Mouse (Mus musculus) kidney, embryonic 14.5 days (tissue): ENCODE results near the gene Mtrr. TPM values are rescaled to one million over a fixed set of nuclear protein-coding genes. Genes with fewer than 3 reads are reported as not detected.

Experiments used
- ATAC-seq: fragments of 200-750 bp; cut with Nextera tagmentation; 2 replicates; pipeline ENCODE4 v1.8.0; 2017; ENCODE audit warnings: moderate number of reproducible peaks, mild to moderate bottlenecking, moderate TSS enrichment, moderate library complexity; ENCODE audit not compliant: low FRiP score, low TSS enrichment
- H3K27ac ChIP-seq: fragments of 300-500 bp; sonication (generic); 2 replicates; pipeline ENCODE4 v1.5.1; 2014; ENCODE audit warnings: low read depth, mild to moderate bottlenecking, low read length, moderate library complexity, mixed read lengths
- H3K27me3 ChIP-seq: fragments of 300-500 bp; sonication (generic); 2 replicates; pipeline ENCODE4 v1.6.1; 2014; ENCODE audit warnings: mild to moderate bottlenecking, low read length; ENCODE audit not compliant: control insufficient read depth, insufficient read depth
- H3K36me3 ChIP-seq: fragments of 300-500 bp; sonication (generic); 2 replicates; pipeline ENCODE4 v1.6.1; 2014; ENCODE audit warnings: low read length, mixed read lengths; ENCODE audit not compliant: control insufficient read depth, insufficient read depth
- H3K4me1 ChIP-seq: fragments of 300-500 bp; sonication (generic); 2 replicates; pipeline ENCODE4 v1.6.1; 2014; ENCODE audit warnings: low read length, mixed read lengths; ENCODE audit not compliant: control insufficient read depth, insufficient read depth
- H3K4me2 ChIP-seq: fragments of 300-500 bp; sonication (generic); replicated peaks from 2 replicates; pipeline ENCODE4 v1.6.1; 2014; ENCODE audit warnings: low read depth, mild to moderate bottlenecking, low read length
- H3K4me3 ChIP-seq: fragments of 300-500 bp; sonication (generic); 2 replicates; pipeline ENCODE4 v1.5.1; 2014; ENCODE audit warnings: mild to moderate bottlenecking, low read length
- H3K9ac ChIP-seq: fragments of 300-500 bp; sonication (generic); 2 replicates; pipeline ENCODE4 v1.6.1; 2014; ENCODE audit warnings: low read depth, mild to moderate bottlenecking, low read length, moderate library complexity
- H3K9me3 ChIP-seq: fragments of 300-500 bp; sonication (generic); 2 replicates; pipeline ENCODE4 v1.6.1; 2016; ENCODE audit warnings: low read length; ENCODE audit not compliant: control insufficient read depth
- WGBS: fragments of 180-500 bp; shearing (Covaris S2); extraction: QIAGEN DNeasy Blood & Tissue Kit; methylation state at CpG from one replicate; pipeline ENCODE4 v1.1.7; 2014; 5-methylcytosine and 5-hydroxymethylcytosine counted together
- polyA plus RNA-seq: library from polyadenylated mRNA; unstranded; fragments of >200 nt; fragmentation: Nextera tagmentation; extraction: Ambion mirVana; gene quantifications from 2 replicates; pipeline ENCODE4 v1.2.1, GENCODE M21; 2014

Mtrr gene
- polyA plus RNA-seq, 1 experiment from 2014 or later = 24.8 TPM

DNA sequence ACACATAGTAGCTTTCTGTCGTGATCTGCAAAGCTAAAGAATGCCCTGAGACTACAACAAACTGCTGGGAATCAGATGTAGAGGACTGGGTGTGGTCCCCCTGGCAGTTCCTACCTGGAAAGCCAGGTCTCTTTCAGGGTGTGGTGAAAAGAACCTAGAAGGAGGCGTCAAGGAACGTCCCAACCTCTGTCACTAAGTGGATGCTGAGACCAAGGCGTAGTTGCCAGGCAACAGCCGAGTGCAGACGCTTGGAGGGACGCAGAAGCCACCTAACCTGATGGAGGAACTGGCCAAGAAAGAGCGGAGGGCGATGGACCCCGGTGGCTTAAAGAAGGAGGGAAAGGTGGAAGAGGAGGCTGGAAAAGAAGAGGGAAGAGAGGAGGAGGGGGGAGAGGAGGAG lies 15.2 kb upstream of the Mtrr start, which contains the start of gene 1700001L19Rik:
Gene 1700001L19Rik (plus strand): TSS at position 223 of the 400 bp plus-strand sequence.
- no peak for ATAC-seq
- Histone ChIP-seq H3K4me3 (peak within 1 kb of the TSS; percentile 18), H3K9me3 (no peaks in the 10 kb centered on the region), H3K9ac (no peak within 1 kb of the TSS), H3K4me1 (no peaks in the 10 kb centered on the region), H3K36me3 (peaks cover 9% of the 10 kb centered on the region; the same call in 1 of the 2 replicates), H3K4me2 (peak within 1 kb of the TSS; percentile 32; the same call in 1 of the 2 replicates), H3K27me3 (no peaks in the 10 kb centered on the region), H3K27ac (no peak within 1 kb of the TSS)
- 12% methylated on average over 10 of the region's 10 CpGs for WGBS

DNA sequence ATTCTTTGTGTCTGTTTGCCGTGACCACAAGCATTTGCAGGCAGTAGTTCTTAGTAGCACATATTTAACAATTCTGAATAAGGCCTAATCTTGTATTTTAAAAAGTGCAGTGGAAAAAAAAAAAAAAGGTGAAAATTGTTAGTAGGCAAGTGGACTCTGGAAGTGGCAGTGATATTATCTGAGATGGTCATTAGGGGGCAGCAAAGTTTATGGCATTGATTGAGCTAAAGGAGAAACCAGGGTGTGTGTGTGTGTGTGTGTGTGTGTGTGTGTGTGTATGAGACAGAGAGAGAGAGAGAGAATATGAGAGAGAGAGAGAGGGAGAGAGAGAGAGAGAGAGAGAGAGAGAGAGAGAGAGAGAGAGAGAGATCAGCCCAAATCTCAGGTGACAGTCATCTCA lies 11.8 kb upstream of the Mtrr start:
- no peaks in the 10 kb centered on the region for H3K9me3 ChIP-seq
- H3K4me1 ChIP-seq = no peaks in the 10 kb centered on the region
- peaks cover 43% of the 10 kb centered on the region for H3K36me3 ChIP-seq
- no peak overlapping the region for H3K27ac ChIP-seq
- no peak overlapping the region for H3K9ac ChIP-seq
- no peaks in the 10 kb centered on the region for H3K27me3 ChIP-seq
- no peak overlapping the region for H3K4me2 ChIP-seq
- ATAC-seq = no peak
- WGBS = 84% methylated on average over 1 of the region's 1 CpGs
- H3K4me3 ChIP-seq = no peak overlapping the region

- Histone ChIP-seq H3K36me3 (peaks cover 92% of the 10 kb centered on the region), H3K27ac (no peak overlapping the region), H3K9ac (no peak overlapping the region), H3K27me3 (no peaks in the 10 kb centered on the region), H3K4me1 (no peaks in the 10 kb centered on the region; the same call in 1 of the 2 replicates), H3K4me2 (no peak overlapping the region), H3K9me3 (no peaks in the 10 kb centered on the region), H3K4me3 (no peak overlapping the region)
- no peak for ATAC-seq
Observed at GRCm38 (mm10) chr13:68588352-68588751, 6.4 kb upstream of the Mtrr start.

DNA sequence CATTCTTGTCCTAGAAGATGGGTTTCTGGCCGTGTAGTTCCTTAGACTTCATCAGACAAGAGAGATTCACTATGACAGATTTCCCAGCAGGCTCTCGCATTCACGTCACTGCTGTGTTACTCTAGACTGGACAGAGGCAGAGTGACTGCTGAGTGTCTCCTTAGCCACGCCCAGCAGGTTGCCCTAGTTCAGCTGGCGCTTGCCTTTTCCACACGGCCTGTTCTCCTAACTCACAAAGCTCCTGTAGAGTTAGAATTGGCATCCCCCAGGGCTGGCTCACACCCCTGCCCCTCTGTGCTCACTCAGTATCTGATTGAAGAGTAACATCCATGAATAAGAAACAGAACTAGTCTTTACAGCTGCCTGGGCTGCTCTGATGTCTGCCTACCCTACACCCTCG lies 3.5 kb upstream of the Mtrr start:
- no peaks in the 10 kb centered on the region for H3K9me3 ChIP-seq
- H3K27me3 ChIP-seq = no peaks in the 10 kb centered on the region
- 89% methylated on average over 7 of the region's 7 CpGs for WGBS
- peaks cover 66% of the 10 kb centered on the region for H3K36me3 ChIP-seq
- H3K4me2 ChIP-seq = no peak overlapping the region
- H3K27ac ChIP-seq = no peak overlapping the region
- ATAC-seq = no peak
- H3K4me3 ChIP-seq = no peak overlapping the region
- no peak overlapping the region for H3K9ac ChIP-seq
- peaks cover 6% of the 10 kb centered on the region for H3K4me1 ChIP-seq

- Histone ChIP-seq H3K27me3 (no peaks in the 10 kb centered on the region), H3K9ac (no peak overlapping the region), H3K4me3 (no peak overlapping the region), H3K4me1 (peaks cover 6% of the 10 kb centered on the region), H3K9me3 (no peaks in the 10 kb centered on the region), H3K36me3 (peaks cover 53% of the 10 kb centered on the region), H3K4me2 (no peak overlapping the region), H3K27ac (no peak overlapping the region)
- 91% methylated on average over 11 of the region's 11 CpGs for WGBS
- no peak for ATAC-seq
Observed at GRCm38 (mm10) chr13:68583961-68584360, 2.0 kb upstream of the Mtrr start.

DNA sequence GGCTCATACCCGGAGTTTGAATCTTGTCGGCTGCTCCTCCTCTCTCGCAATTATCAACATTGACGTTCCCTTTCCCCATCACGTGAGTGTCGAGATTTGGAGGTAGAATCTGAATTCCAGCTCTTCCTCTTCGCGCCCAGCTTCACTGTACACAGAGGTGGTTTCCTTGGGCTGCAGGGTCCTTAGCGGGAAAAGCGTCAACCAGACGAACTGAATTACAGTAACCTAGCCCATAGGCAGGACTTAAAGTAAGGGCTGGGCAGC lies 500 bp upstream of the Mtrr start:
- peak; percentile 10; the same call in 1 of the 2 replicates for ATAC-seq
- peak overlapping the region; percentile 86 for H3K9ac ChIP-seq
- H3K27ac ChIP-seq = peak overlapping the region; percentile 71
- H3K9me3 ChIP-seq = no peaks in the 10 kb centered on the region
- H3K4me2 ChIP-seq = peak overlapping the region; percentile 78
- H3K4me1 ChIP-seq = peaks cover 6% of the 10 kb centered on the region
- WGBS = 0% methylated on average over 11 of the region's 11 CpGs
- H3K27me3 ChIP-seq = no peaks in the 10 kb centered on the region
- H3K4me3 ChIP-seq = peak overlapping the region; percentile 88
- H3K36me3 ChIP-seq = peaks cover 50% of the 10 kb centered on the region

DNA sequence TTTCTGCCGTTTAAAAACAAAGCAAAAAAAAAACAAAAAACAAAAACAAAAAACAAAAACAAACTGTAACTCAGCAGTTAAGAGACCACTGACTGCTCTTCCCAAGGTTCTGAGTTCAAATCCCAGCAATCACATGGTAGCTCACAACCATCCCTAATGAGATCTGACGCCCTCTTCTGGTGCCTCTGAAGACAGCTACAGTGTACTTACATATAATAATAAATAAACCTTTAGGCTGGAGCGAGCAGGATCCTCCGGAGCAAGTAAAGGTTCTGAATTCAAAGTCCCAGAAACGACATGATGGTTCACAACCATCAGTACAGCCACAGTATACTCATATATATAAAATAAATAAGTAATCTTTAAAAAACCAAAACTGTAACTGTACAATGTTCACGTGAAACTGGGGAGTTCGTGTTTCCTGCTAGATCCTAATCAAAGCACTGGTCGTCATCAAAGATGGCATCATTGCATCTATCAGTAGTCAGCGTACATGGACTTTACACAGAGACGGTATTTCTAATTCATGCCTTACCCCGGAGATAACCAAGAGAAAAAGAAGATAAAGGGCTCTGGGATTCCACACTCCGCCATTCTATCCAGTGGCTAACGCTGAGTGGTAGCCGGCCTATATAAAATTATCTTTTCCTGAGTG lies 736 bp downstream of the Mtrr start:
- peak overlapping the region; percentile 71; the same call in 1 of the 2 replicates for H3K27ac ChIP-seq
- H3K4me1 ChIP-seq = peaks cover 6% of the 10 kb centered on the region
- peak overlapping the region; percentile 88 for H3K4me3 ChIP-seq
- H3K36me3 ChIP-seq = peaks cover 52% of the 10 kb centered on the region
- no peaks in the 10 kb centered on the region for H3K9me3 ChIP-seq
- no peak; the same call in 1 of the 2 replicates for ATAC-seq
- peak overlapping the region; percentile 78 for H3K4me2 ChIP-seq
- H3K27me3 ChIP-seq = no peaks in the 10 kb centered on the region
- peak overlapping the region; percentile 86 for H3K9ac ChIP-seq
- 25% methylated on average over 14 of the region's 14 CpGs for WGBS

GRCm38 (mm10) chr13:68577945-68578344 lies 4.0 kb downstream of the Mtrr start:
- Histone ChIP-seq H3K27me3 (no peaks in the 10 kb centered on the region), H3K9me3 (no peaks in the 10 kb centered on the region), H3K4me1 (peaks cover 3% of the 10 kb centered on the region), H3K36me3 (peaks cover 40% of the 10 kb centered on the region), H3K4me3 (no peak overlapping the region), H3K27ac (no peak overlapping the region), H3K4me2 (no peak overlapping the region), H3K9ac (no peak overlapping the region)
- 93% methylated on average over 7 of the region's 7 CpGs for WGBS
- no peak for ATAC-seq

GRCm38 (mm10) chr13:68574398-68574797 lies 7.6 kb downstream of the Mtrr start:
- ATAC-seq = no peak
- no peak overlapping the region for H3K4me3 ChIP-seq
- WGBS = 73% methylated on average over 4 of the region's 4 CpGs
- H3K36me3 ChIP-seq = peaks cover 60% of the 10 kb centered on the region
- no peak overlapping the region for H3K9ac ChIP-seq
- H3K4me1 ChIP-seq = 0 out of 2 replicates have a peak, but pooled peaks cover 3% of the 10 kb centered on the region
- H3K9me3 ChIP-seq = no peaks in the 10 kb centered on the region
- H3K27me3 ChIP-seq = no peaks in the 10 kb centered on the region
- H3K27ac ChIP-seq = no peak overlapping the region
- no peak overlapping the region for H3K4me2 ChIP-seq
